Mouse (Mus musculus) ES-E14 (cell line): ENCODE measurements around the gene Tmem127. TPM values are rescaled to one million over a fixed set of nuclear protein-coding genes. Genes with fewer than 3 reads are reported as not detected.
A peak's percentile ranks its signal among the peaks of the same experiment; 100 is the strongest.

Experiments used
- DNase-seq: peaks from one replicate; pipeline ENCODE4 v3.0.0-alpha.2; 2013; ENCODE audit warnings: low read depth, low spot score
- H3K27ac ChIP-seq: 2 replicates; pipeline ENCODE4 v1.5.1; 2012; ENCODE audit warnings: low read depth, mild to moderate bottlenecking, low read length, moderate library complexity, mixed read lengths; ENCODE audit not compliant: poor library complexity, insufficient read depth, severe bottlenecking
- H3K36me3 ChIP-seq: 2 replicates; pipeline ENCODE4 v1.6.1; 2012; ENCODE audit warnings: mild to moderate bottlenecking, low read length, moderate library complexity, mixed read lengths; ENCODE audit not compliant: control insufficient read depth, poor library complexity, insufficient read depth, severe bottlenecking
- H3K4me1 ChIP-seq, 2 experiments: fragments of 150-350 bp in 1 of 2; sonication (generic) in 1 of 2; 2 replicates each; pipeline ENCODE4 v1.6.1; 2012; ENCODE audit warnings: low read length in 2 of 2, mild to moderate bottlenecking in 1 of 2, mixed read lengths in 1 of 2; ENCODE audit not compliant: control insufficient read depth in 2 of 2, insufficient read depth in 2 of 2, poor library complexity in 1 of 2
- H3K4me3 ChIP-seq, 2 experiments: fragments of 150-350 bp in 1 of 2; sonication (generic) in 1 of 2; 2 replicates each; pipeline ENCODE4 v1.5.1; 2012; ENCODE audit warnings: low read length in 2 of 2, low read depth in 1 of 2, mild to moderate bottlenecking in 1 of 2, mixed read lengths in 1 of 2; ENCODE audit not compliant: insufficient read depth in 1 of 2, poor library complexity in 1 of 2, severe bottlenecking in 1 of 2
- H3K9ac ChIP-seq: 2 replicates; pipeline ENCODE4 v1.6.1; 2012; ENCODE audit warnings: low read depth, mild to moderate bottlenecking, low read length, mixed read lengths; ENCODE audit not compliant: poor library complexity, insufficient read depth, severe bottlenecking
- H3K9me3 ChIP-seq: fragments of 150-350 bp; sonication (generic); 2 replicates; pipeline ENCODE4 v1.6.1; 2012; ENCODE audit warnings: low read depth, mild to moderate bottlenecking, low read length; ENCODE audit not compliant: control insufficient read depth, insufficient read depth
- CHD2 ChIP-seq: IDR thresholded peaks from 2 replicates; pipeline ENCODE4 v1.6.1; 2014; ENCODE audit warnings: mild to moderate bottlenecking, low read depth, low read length, inconsistent platforms
- HCFC1 ChIP-seq: IDR thresholded peaks from 2 replicates; pipeline ENCODE4 v1.6.1; 2012; ENCODE audit warnings: low read length, inconsistent platforms, borderline replicate concordance; ENCODE audit not compliant: insufficient read depth
- MAFK ChIP-seq: IDR thresholded peaks from 2 replicates; pipeline ENCODE4 v1.6.1; 2014; ENCODE audit warnings: mild to moderate bottlenecking, low read depth, low read length, inconsistent platforms; ENCODE audit not compliant: insufficient read depth
- ZC3H11A ChIP-seq: IDR thresholded peaks from 2 replicates; pipeline ENCODE4 v1.6.1; 2012; ENCODE audit warnings: low read depth, mild to moderate bottlenecking, inconsistent platforms, low read length, borderline replicate concordance
- ZNF384 ChIP-seq: IDR thresholded peaks from 2 replicates; pipeline ENCODE4 v1.6.1; 2012; ENCODE audit warnings: low read depth, low read length, inconsistent platforms
- in situ Hi-C, 2 experiments: fragments of 600-800 bp; cut with MboI; formaldehyde crosslinking; loops; one replicate each; pipeline ENCODE4 v1.15.1; 2025; ENCODE audit warnings: low sequenced_read_pairs in 2 of 2, inconsistent platforms in 1 of 2; ENCODE audit not compliant: unreplicated experiment in 2 of 2
- total RNA-seq: library from RNA; depleted of rRNA; stranded (reverse); fragments of 300-350 nt; gene quantifications from 2 replicates; pipeline ENCODE4 v1.2.3, GENCODE M21; 2012

Gene Tmem127
- total RNA-seq, 1 experiment: 18.9 TPM

DNA sequence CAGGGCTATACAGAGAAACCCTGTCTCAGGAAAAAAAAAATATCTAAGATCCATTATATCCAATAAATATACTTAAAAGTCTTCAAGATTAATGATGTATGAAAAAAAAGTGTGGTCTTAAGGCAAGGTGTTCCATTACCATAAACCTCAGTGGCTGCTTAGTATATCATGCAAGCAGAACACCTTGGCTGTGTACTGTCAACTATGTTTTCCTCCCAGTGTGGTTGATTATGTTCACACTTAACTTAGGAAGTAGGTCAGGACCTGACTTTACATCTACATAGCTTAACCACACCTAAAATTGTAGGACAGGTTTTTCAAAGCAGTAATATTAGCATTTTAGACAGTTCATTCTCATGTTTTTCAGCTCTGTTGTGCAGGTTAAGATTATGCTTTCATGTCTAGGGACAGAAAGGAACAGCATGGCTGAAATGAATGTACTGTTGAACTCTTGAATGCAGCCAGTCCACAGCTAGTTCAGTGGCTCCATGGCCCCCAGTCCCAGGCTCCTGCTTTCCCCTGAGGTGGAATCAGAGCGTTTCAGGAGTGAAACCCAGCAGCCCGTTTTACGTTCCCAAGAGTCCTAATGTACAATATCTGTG is 57.0 kb downstream of the Tmem127 start:
- no peaks in the 10 kb centered on the region for H3K9me3 ChIP-seq
- H3K9ac ChIP-seq: no peak overlapping the region
- in situ Hi-C loops: no loop called here
- TF ChIP-seq MAFK (no peak), ZC3H11A (no peak), CHD2 (no peak), HCFC1 (no peak)
- no peak overlapping the region for H3K27ac ChIP-seq
- H3K36me3 ChIP-seq: no peaks in the 10 kb centered on the region
- H3K4me1 ChIP-seq: peaks cover 0 to 6% of the 10 kb centered on the region in 2 experiments; a peak in 2 of 4 replicates
- no peak overlapping the region for H3K4me3 ChIP-seq
- no peak for DNase-seq

DNA sequence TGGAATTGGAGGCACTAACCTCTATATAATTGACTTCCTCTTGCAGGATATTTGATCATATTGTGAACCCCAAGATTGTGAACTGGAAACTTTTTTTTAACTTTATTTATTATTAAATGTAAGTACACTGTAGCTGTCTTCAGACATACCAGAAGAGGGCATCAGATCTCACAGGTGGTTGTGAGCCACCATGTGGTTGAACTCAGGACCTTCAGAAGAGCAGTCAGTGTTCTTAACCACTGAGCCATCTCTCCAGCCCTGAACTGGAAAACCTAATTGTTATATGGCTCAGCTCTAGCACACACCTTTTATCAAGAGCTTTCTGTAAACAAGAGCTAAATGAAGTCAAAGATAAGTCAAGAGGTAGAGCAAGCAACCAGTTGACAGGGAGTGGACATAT is 58.4 kb downstream of the Tmem127 start:
- Histone ChIP-seq H3K4me1 (no peaks in the 10 kb centered on the region), H3K9ac (no peak overlapping the region), H3K9me3 (no peaks in the 10 kb centered on the region), H3K27ac (no peak overlapping the region), H3K4me3 (no peak overlapping the region), H3K36me3 (no peaks in the 10 kb centered on the region)
- TF ChIP-seq MAFK (no peak), ZC3H11A (no peak), CHD2 (no peak), ZNF384 (no peak), HCFC1 (no peak)
- in situ Hi-C loops: no loop called here
- no peak for DNase-seq

DNA sequence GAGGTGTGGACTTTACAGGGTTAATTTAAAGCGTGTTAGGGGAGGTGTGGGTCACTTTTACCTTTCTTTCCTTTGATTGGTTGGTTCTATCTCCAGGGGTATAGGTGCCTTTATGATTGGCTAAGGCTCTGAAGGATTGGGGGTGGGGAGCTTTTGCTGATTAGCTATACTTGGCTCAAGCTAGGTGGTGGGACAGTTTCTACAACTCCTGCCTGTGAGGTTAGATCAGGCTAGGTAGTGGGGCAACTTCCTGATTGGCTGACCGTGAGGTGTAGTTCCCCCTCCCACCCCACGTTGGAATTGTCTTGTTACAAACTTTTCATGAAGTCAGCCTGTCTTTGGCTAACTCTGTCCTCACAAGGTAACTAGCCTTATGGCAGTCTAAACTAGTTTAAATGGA is 59.5 kb downstream of the Tmem127 start:
- Histone ChIP-seq H3K36me3 (no peaks in the 10 kb centered on the region), H3K27ac (no peak overlapping the region), H3K9ac (no peak overlapping the region), H3K9me3 (no peaks in the 10 kb centered on the region), H3K4me3 (no peak overlapping the region), H3K4me1 (no peaks in the 10 kb centered on the region)
- no peak; the same call in 1 of the 2 replicates for TF ChIP-seq CHD2
- no peak for TF ChIP-seq ZC3H11A
- TF ChIP-seq ZNF384: no peak
- in situ Hi-C loops: no loop called here
- DNase-seq: peak; percentile 39

DNA sequence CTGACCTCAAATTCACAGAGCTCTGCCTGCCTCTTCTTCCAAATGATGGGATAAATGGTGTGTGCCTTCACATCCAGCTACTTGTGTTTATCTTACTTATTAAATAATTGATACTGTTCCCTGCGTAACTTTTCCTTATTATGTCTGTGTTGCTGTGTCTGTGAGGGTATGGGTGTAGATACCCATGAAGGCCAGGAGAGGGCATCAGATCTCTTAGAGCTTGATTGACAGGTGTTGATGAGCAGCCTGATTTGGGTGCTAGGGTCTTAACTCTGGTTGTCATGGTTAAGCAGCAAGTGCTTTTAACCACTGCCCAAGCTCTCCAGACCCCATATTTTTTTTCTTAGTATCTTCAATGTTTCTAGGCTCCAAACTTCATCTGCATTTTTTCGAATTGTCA is 61.0 kb downstream of the Tmem127 start:
- Histone ChIP-seq H3K4me3 (no peak overlapping the region), H3K9me3 (no peaks in the 10 kb centered on the region), H3K9ac (no peak overlapping the region), H3K36me3 (no peaks in the 10 kb centered on the region), H3K27ac (no peak overlapping the region), H3K4me1 (no peaks in the 10 kb centered on the region)
- no peak for DNase-seq
- no peak for TF ChIP-seq ZNF384
- no peak for TF ChIP-seq ZC3H11A
- no peak for TF ChIP-seq CHD2
- TF ChIP-seq HCFC1: no peak
- TF ChIP-seq MAFK: no peak
- in situ Hi-C loops: no loop called here

DNA sequence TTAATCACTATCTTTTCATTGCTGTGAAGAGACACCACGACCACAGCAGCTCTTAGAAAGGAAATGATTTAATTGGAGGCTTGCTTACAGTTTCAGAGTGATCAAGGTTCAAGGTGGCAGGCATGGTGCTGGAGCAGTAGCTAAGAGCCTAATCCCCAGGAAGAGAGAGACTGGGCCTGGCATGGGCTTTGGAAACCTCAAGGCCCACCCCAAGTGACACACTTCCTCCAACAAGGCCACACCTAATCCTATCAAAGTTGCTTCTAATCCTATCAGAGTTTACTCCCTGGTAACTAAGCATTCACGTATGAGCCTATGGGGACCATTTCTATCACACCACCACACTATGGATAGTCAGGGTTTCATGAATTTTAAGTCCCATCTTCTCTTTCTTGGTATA is 62.5 kb downstream of the Tmem127 start:
- no peaks in the 10 kb centered on the region for H3K9me3 ChIP-seq
- no peak overlapping the region for H3K27ac ChIP-seq
- TF ChIP-seq CHD2 (no peak), ZC3H11A (no peak), ZNF384 (no peak), HCFC1 (no peak), MAFK (no peak)
- H3K9ac ChIP-seq: no peak overlapping the region
- in situ Hi-C loops: no loop called here
- no peak for DNase-seq
- no peaks in the 10 kb centered on the region for H3K4me1 ChIP-seq
- no peak overlapping the region for H3K4me3 ChIP-seq
- no peaks in the 10 kb centered on the region for H3K36me3 ChIP-seq
